Mouse (Mus musculus) brain, embryonic 14.5 days (tissue): ENCODE results near the gene Tmem53.

Experiments
- CTCF ChIP-seq: fragments of 200-500 bp; IDR thresholded peaks from 2 replicates; pipeline ENCODE4 v1.5.1; 2012; ENCODE audit warnings: inconsistent platforms, mild to moderate bottlenecking, moderate library complexity, borderline replicate concordance; ENCODE audit not compliant: insufficient read depth, insufficient read length; ENCODE audit errors: extremely low read depth
- POLR2A ChIP-seq: fragments of 200-500 bp; IDR thresholded peaks from 2 replicates; pipeline ENCODE4 v1.6.1; 2012; ENCODE audit warnings: mild to moderate bottlenecking, inconsistent platforms, borderline replicate concordance; ENCODE audit not compliant: poor library complexity, insufficient read depth, insufficient read length, severe bottlenecking; ENCODE audit errors: extremely low read depth

- no peak for TF ChIP-seq CTCF
- no peak for TF ChIP-seq POLR2A
Measured at GRCm38 (mm10) chr4:117234166-117234741, 17.5 kb upstream of the Tmem53 start.
